Mouse (Mus musculus) thymus, adult 2 months (tissue): ENCODE data around the gene Mcoln2.

ENCODE experiments used
- CTCF ChIP-seq: fragments of 200-500 bp; IDR thresholded peaks from 2 replicates; pipeline ENCODE4 v1.5.1; 2012; ENCODE audit warnings: mild to moderate bottlenecking, control low read depth, low read length, moderate library complexity, borderline replicate concordance; ENCODE audit not compliant: control insufficient read depth, poor library complexity, insufficient read depth; ENCODE audit errors: extremely low read depth
- POLR2A ChIP-seq: fragments of 200-500 bp; IDR thresholded peaks from 2 replicates; pipeline ENCODE4 v1.6.1; 2012; ENCODE audit warnings: mild to moderate bottlenecking, low read length, control low read depth, moderate library complexity; ENCODE audit not compliant: control insufficient read depth, poor library complexity, insufficient read depth; ENCODE audit errors: extremely low read depth

GRCm38 (mm10) chr3:146211141-146211747 is 61.6 kb downstream of the Mcoln2 start:
- no peak for TF ChIP-seq POLR2A
- no peak for TF ChIP-seq CTCF
